Mouse (Mus musculus) neural tube, embryonic 14.5 days (tissue): ENCODE measurements around the gene Phf21b. TPM values are rescaled to one million over a fixed set of nuclear protein-coding genes. Genes with fewer than 3 reads are reported as not detected.
"Not testable (repeated sequence)": the region's sequence is repeated elsewhere in the genome, so short reads cannot be mapped to it uniquely, and the experiment has no call there.

Experiments
- ATAC-seq: fragments of 200-750 bp; cut with Nextera tagmentation; 2 replicates; pipeline ENCODE4 v1.8.0; 2017; ENCODE audit warnings: low read depth, mild to moderate bottlenecking, moderate TSS enrichment, moderate library complexity
- H3K27ac ChIP-seq: fragments of 300-500 bp; sonication (generic); 2 replicates; pipeline ENCODE4 v1.5.1; 2014; ENCODE audit warnings: low read depth, mild to moderate bottlenecking, control low read depth, low read length, moderate library complexity, mixed read lengths
- H3K27me3 ChIP-seq: fragments of 300-500 bp; sonication (generic); 2 replicates; pipeline ENCODE4 v1.6.1; 2014; ENCODE audit warnings: low read length; ENCODE audit not compliant: control insufficient read depth, insufficient read depth
- H3K36me3 ChIP-seq: fragments of 300-500 bp; sonication (generic); 2 replicates; pipeline ENCODE4 v1.6.1; 2014; ENCODE audit warnings: low read length, mixed read lengths; ENCODE audit not compliant: control insufficient read depth, insufficient read depth
- H3K4me1 ChIP-seq: fragments of 300-500 bp; sonication (generic); 2 replicates; pipeline ENCODE4 v1.6.1; 2014; ENCODE audit warnings: low read length; ENCODE audit not compliant: control insufficient read depth, insufficient read depth
- H3K4me2 ChIP-seq: fragments of 300-500 bp; sonication (generic); 2 replicates; pipeline ENCODE4 v1.6.1; 2014; ENCODE audit warnings: mild to moderate bottlenecking, low read depth, low read length, control low read depth
- H3K4me3 ChIP-seq: fragments of 300-500 bp; sonication (generic); 2 replicates; pipeline ENCODE4 v1.5.1; 2014; ENCODE audit warnings: low read depth, low read length, control low read depth, mixed read lengths
- H3K9ac ChIP-seq: fragments of 300-500 bp; sonication (generic); replicated peaks from 2 replicates; pipeline ENCODE4 v1.6.1; 2014; ENCODE audit warnings: low read depth, mild to moderate bottlenecking, control low read depth, low read length, mixed read lengths
- H3K9me3 ChIP-seq: fragments of 300-500 bp; sonication (generic); 2 replicates; pipeline ENCODE4 v1.6.1; 2016; ENCODE audit warnings: low read length; ENCODE audit not compliant: control insufficient read depth
- WGBS: fragments of 180-500 bp; shearing (Covaris S2); extraction: QIAGEN DNeasy Blood & Tissue Kit; methylation state at CpG from one replicate; pipeline ENCODE4 v1.1.7; 2014; 5-methylcytosine and 5-hydroxymethylcytosine counted together
- polyA plus RNA-seq: library from polyadenylated mRNA; unstranded; fragments of >200 nt; fragmentation: Nextera tagmentation; extraction: Ambion mirVana; gene quantifications from 2 replicates; pipeline ENCODE4 v1.2.1, GENCODE M21; 2014

Phf21b gene
- polyA plus RNA-seq, 1 experiment from 2014 or later, result 12.5 TPM

DNA sequence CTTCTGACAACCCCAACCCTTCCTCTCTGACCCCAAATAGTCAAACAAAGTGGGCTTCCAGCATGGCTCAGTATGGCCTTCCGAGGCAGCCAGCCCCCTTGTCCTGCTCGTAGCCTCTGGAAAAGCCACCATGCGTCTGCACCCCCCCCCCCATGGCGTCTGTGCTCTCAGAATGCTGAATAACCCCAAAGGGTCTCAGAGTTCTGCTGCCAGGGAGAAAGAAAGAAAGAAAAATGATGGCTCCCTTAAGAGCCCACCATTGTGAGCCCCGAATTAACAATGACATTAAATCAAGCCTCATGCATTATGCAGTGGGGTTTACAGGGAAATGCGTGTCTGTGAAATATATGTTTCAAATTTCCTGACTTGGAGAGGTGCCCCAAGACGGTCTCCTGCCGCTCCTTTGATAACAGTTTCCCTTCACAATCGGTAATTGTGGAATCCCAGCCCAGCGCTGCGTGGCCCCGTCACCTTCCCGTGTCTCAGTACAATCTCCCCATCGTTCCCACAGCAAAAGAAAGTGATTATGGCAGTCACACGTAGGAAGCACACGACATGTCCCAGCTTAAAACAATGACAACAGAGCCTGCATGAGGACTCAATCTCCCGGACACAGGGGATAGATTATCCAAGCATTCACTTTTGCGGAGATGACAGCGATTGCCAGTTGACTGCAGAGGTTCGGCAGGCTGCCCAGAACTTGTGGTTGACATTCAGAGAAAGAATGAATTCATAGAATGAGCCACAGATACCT, 80.3 kb downstream of the Phf21b start:
- WGBS, result 9% methylated on average over 20 of the region's 20 CpGs
- peak overlapping the region; percentile 23; the same call in 1 of the 2 replicates for H3K4me2 ChIP-seq
- H3K4me1 ChIP-seq, result peaks cover 18% of the 10 kb centered on the region; the same call in 1 of the 2 replicates
- no peaks in the 10 kb centered on the region for H3K36me3 ChIP-seq
- no peaks in the 10 kb centered on the region for H3K9me3 ChIP-seq
- peak overlapping the region; percentile 80 for H3K27ac ChIP-seq
- no peak overlapping the region for H3K4me3 ChIP-seq
- no peak overlapping the region for H3K9ac ChIP-seq
- no peaks in the 10 kb centered on the region for H3K27me3 ChIP-seq
- ATAC-seq, result peak; percentile 60

DNA sequence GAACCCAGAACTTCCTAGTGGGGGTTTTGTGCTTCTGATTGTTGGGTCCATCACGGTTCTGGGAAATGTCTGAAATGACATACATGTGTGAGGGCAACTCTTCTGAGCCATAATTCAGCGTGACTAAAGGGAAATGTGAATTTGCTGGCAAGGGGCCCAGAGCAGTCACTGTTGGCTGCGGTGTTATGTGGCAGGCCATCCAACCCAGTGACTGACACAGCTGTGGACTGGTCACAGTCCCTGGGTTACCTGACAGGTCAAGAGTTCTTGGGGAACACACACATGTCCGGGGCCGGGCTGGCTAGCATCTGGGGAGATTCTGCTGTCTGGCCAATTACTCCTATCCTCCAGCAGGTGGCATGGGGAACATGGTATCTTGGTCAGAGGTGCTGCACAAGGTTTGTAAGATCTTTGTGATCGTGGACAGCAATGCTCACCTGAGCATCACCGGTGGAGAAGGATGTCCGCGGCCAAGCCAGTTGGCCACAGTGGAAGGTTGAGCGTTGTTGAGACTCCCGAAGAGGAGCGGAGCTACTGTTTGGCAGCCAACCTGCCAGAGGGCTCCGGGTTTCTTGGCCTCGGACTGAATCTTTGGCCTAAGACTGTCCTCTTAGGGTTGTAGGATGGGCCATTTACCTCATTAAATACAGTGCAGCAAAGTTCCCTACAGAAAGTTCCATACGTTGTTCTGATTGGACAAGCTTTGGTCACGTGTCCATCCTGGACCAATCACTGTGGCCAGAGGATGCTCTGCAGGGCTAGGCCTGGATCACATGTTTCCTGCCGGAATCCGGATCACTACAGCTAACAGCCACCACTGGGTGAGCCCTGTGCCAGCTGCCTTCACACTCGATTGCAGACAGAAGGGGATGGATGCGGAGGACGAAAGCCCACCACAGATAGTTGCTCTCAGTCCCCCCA, 83.4 kb downstream of the Phf21b start:
- no peak for ATAC-seq
- Histone ChIP-seq H3K4me1 (peaks cover 13% of the 10 kb centered on the region; the same call in 1 of the 2 replicates), H3K27me3 (no peaks in the 10 kb centered on the region), H3K4me2 (no peak overlapping the region), H3K9me3 (no peaks in the 10 kb centered on the region), H3K4me3 (no peak overlapping the region), H3K36me3 (no peaks in the 10 kb centered on the region), H3K9ac (no peak overlapping the region), H3K27ac (no peak overlapping the region)
- WGBS, result 76% methylated on average over 21 of the region's 21 CpGs

DNA sequence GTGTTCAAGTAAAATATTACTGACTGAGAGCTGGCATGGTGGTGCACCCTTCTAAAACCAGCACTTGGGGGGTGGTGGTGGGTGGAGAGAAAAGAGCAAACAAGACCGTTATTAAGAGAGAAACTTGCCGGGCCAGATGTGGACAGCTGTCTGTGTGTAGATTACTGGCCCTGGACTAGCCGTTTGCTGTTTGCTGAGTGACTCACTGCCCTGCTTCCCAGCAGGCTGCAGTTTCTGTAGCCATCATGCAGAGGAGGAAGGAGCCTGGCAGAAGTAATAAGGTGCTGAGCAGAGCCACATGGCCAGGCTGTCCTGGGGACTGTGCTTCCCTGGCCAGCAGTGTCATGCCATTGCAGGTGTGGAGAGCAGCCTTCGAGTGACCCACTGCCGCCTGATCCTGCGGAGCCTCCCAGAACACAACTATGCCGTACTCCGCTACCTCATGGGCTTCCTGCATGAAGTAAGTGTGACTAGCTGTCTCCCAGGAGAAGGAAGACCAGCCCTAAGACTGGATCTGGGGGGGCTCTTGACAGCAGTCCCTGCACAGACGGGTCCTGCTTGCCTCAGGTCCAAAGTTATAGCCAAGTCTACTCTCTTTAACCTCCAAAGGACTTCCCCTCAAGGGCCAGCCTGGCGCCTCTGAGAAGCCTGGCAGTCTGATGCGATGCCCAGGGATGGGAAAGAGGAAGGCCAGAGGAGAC, 86.1 kb downstream of the Phf21b start:
- H3K36me3 ChIP-seq, result no peaks in the 10 kb centered on the region
- WGBS, result 84% methylated on average over 11 of the region's 11 CpGs
- no peaks in the 10 kb centered on the region for H3K27me3 ChIP-seq
- no peak overlapping the region for H3K4me2 ChIP-seq
- ATAC-seq, result no peak
- H3K4me3 ChIP-seq, result no peak overlapping the region
- no peak overlapping the region for H3K9ac ChIP-seq
- H3K4me1 ChIP-seq, result peaks cover 8% of the 10 kb centered on the region; the same call in 1 of the 2 replicates
- H3K9me3 ChIP-seq, result no peaks in the 10 kb centered on the region
- no peak overlapping the region for H3K27ac ChIP-seq

DNA sequence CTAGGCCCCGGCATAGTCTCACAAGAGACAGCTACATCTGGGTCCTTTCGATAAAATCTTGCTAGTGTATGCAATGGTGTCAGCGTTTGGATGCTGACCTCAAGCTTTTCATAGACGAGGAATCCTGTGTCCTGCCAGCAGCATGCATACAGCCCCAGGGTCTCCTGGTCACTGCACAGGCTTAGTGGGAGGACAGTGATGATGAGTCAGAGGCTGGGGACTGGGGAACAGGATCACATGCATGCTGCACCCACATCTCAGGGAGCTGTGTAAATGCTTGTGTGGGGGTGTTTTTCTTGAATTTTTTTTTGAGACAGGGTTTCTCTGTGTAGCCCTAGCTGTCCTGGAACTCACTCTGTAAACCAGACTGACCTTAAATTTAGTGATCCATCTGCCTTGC, 87.3 kb downstream of the Phf21b start:
- not testable (repeated sequence) for H3K9me3 ChIP-seq, H3K36me3 ChIP-seq, ATAC-seq, H3K27ac ChIP-seq, H3K9ac ChIP-seq, H3K4me1 ChIP-seq, H3K4me3 ChIP-seq, H3K27me3 ChIP-seq, H3K4me2 ChIP-seq
- 77% methylated on average over 3 of the region's 4 CpGs for WGBS

DNA sequence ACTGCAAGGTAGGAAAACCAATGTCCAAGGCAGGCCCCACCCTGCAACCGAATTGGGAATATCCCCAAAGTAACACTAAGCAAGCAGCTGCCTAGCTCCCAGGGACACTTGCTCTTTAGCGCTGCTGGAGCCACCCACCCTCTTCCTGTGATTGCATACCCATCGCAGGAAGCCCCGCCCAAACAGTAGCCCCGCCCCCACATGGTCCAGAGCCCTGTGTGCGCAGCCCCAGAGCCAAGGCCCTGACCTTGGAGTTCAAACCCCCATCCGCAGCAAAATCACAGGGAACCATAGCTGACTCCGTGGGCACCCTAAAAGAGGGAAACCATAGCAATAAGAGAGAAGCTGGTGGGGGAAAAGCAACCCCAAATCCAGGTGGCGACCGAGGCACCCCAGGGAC, 89.2 kb downstream of the Phf21b start:
- ATAC-seq, result no peak
- 40% methylated on average over 10 of the region's 10 CpGs for WGBS

DNA sequence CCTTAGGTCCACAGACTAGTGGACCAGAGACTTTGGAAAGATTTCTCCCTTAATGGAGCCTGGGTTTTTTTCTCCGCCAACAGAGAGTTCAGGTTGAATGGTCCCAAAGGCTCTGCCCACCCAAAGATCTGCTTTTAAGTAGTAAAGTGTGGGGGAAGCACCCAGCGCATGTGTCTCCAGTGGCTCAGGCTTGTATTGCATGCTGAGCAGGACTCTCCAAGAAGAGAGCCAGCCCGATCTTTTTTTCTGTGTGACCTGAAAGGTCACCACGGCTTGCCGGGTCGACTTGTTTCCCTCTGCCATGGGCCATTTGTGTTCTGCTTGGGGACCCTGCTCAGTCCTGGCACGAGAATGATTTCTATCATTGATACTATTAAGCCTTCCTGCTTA, 92.4 kb downstream of the Phf21b start:
- H3K27ac ChIP-seq, result no peak overlapping the region
- H3K27me3 ChIP-seq, result no peaks in the 10 kb centered on the region
- 23% methylated on average over 7 of the region's 7 CpGs for WGBS
- H3K9ac ChIP-seq, result no peak overlapping the region
- H3K9me3 ChIP-seq, result no peaks in the 10 kb centered on the region
- H3K4me1 ChIP-seq, result peaks cover 9% of the 10 kb centered on the region; the same call in 1 of the 2 replicates
- no peak overlapping the region for H3K4me2 ChIP-seq
- H3K4me3 ChIP-seq, result no peak overlapping the region
- ATAC-seq, result no peak
- H3K36me3 ChIP-seq, result no peaks in the 10 kb centered on the region

More for the DNA sequence above, 89.2 kb downstream of the Phf21b start:
- Histone ChIP-seq H3K4me3 (no peak overlapping the region), H3K9me3 (no peaks in the 10 kb centered on the region), H3K9ac (no peak overlapping the region), H3K36me3 (no peaks in the 10 kb centered on the region), H3K27me3 (no peaks in the 10 kb centered on the region), H3K27ac (no peak overlapping the region), H3K4me2 (no peak overlapping the region), H3K4me1 (peaks cover 9% of the 10 kb centered on the region; the same call in 1 of the 2 replicates)

DNA sequence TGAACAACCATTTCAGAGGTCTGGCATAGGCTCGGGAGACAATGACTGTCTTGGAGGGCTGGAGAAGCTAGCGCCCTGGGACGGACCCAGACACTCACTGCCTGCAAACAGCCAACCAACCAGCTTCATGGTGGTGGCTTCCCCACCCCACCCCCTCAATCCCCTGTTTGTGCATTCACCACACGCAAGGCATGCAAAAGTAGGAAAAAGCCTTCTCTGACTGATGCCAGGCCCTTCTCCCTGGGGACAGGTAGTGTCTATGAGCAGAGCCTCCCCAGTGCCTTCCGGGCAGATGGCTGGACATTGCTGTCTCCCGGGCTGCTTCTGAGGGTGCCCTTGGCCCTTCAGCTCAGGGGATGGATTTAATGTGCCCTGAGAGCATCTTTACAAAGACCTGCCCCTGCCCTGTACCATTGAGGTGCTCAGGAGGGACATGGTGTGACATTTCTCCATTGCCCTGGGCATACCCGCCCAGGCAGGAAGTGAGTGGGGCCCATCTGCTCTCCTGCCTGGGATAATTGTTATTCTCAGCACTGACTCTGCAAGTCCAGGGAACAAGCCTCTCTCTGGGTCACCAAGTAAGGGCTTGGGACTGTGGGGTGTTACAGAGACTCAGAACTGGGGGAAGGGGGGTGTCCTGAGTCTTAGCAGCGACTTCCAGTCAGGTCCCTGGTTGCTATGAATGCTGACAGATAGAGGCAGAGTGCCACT, 93.0 kb downstream of the Phf21b start:
- Histone ChIP-seq H3K27ac (no peak overlapping the region), H3K4me1 (peaks cover 9% of the 10 kb centered on the region; the same call in 1 of the 2 replicates), H3K27me3 (no peaks in the 10 kb centered on the region), H3K9me3 (no peaks in the 10 kb centered on the region), H3K9ac (no peak overlapping the region), H3K4me2 (no peak overlapping the region), H3K36me3 (no peaks in the 10 kb centered on the region), H3K4me3 (no peak overlapping the region)
- WGBS, result 33% methylated on average over 8 of the region's 8 CpGs
- peak; percentile 48; the same call in 1 of the 2 replicates for ATAC-seq

DNA sequence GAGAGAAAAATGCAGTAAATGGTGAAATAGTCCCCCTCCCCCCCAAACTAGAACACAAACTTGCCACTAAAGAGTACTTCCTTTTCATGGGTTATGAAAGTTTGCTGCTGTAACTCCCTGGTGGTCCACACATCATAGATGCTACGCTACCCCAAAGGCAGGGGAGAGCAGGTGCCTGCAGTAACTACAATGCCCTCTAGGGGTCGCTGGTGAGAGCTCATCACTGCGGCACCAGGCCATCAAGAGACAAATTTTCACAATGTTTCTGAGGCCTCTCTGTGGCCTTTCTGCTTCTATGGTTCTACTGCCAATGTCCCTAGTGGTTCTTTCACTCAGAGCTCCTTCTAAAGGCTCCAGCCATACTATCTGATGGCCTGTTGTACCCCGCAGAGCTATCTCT, 97.4 kb downstream of the Phf21b start:
- Histone ChIP-seq H3K27me3 (no peaks in the 10 kb centered on the region), H3K4me3 (no peak overlapping the region), H3K27ac (no peak overlapping the region), H3K36me3 (no peaks in the 10 kb centered on the region), H3K4me2 (no peak overlapping the region), H3K4me1 (peaks cover 21% of the 10 kb centered on the region), H3K9ac (no peak overlapping the region), H3K9me3 (no peaks in the 10 kb centered on the region)
- ATAC-seq, result no peak
- WGBS, result 22% methylated on average over 4 of the region's 4 CpGs
